Mouse (Mus musculus): ENCODE data around the gene Ryk. TPM values are rescaled to one million over a fixed set of nuclear protein-coding genes. Genes with fewer than 3 reads are reported as not detected.

Ryk gene
- polyA plus RNA-seq (2012; rRNA removed; ENCODE audit: low replicate concordance) = 19.2 and 33.2 TPM in 2 replicates

DNA sequence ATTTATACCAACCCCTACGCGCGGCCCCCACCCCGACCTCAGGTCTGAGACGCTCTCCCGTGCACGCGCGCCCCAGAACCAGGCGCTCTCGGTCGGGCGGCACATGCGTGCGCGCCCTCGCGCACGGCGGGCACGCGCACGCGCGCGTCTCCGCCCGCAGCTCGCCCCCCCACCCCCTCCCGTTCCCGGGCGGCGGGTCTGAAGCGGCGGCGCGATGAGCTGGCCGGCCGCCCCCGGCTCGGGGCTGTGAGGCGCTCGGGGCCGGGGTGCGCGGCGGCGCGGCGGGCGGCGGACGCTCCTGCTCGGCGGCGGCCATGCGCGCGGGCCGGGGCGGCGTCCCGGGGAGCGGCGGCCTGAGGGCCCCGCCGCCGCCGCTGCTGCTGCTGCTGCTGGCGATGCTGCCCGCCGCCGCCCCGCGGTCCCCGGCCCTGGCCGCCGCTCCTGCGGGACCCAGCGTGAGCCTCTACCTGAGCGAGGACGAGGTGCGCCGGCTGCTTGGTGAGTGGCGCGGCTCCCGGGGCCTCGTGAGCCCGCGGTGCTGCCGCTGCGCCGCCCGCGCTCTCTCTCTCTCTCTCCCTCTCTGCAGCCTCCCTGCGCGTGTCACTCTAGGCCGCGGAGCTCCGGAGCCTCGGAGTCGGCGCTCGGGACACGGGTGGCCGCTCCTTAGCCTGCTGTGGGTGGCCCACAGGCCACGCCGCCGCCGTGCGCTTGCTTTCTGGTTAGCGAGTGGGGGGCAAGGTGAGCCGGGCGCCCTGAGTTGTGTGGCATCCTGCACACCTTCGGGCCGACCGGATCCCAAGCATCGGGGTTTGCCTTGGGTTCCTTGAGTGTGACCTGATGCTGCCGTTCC lies at the start of gene Ryk:
Ryk (plus strand) TSS at position 176 of the 850 bp plus-strand sequence.

Other genes with a start within 250 kb of the Ryk start
- 21.4 and 22.6 TPM in 2 replicates for gene Anapc13, start 208.6 kb upstream of the Ryk start, polyA plus RNA-seq (2012; rRNA removed; ENCODE audit: low replicate concordance)
- gene Cep63, start 208.4 kb upstream of the Ryk start, polyA plus RNA-seq (2012; rRNA removed; ENCODE audit: low replicate concordance) = 0.58 and 1.0 TPM in 2 replicates
- gene Amotl2, start 118.2 kb upstream of the Ryk start, polyA plus RNA-seq (2012; rRNA removed; ENCODE audit: low replicate concordance) = 5.9 and 8.2 TPM in 2 replicates
- 29.5 and 46.0 TPM in 2 replicates for gene Slco2a1, start 153.8 kb downstream of the Ryk start, polyA plus RNA-seq (2012; rRNA removed; ENCODE audit: low replicate concordance)

Measured in duodenum, adult 2 months (tissue).